Mouse (Mus musculus): Measurements from ENCODE around the gene Aagab. TPM values are rescaled to one million over a fixed set of nuclear protein-coding genes. Genes with fewer than 3 reads are reported as not detected.

Gene Aagab
- polyA plus RNA-seq, 1 experiment from 2014 or later: 50.4 TPM

- H3K36me3 ChIP-seq: peaks cover 61% of the 10 kb centered on the region
- peaks cover 21% of the 10 kb centered on the region for H3K4me1 ChIP-seq (replicated peaks)
- H3K27me3 ChIP-seq (ENCODE audit: insufficient read depth, poor library complexity, severe bottlenecking): no peaks in the 10 kb centered on the region
- WGBS: 57% methylated on average over 7 of the region's 7 CpGs
- no peak for DNase-seq (ENCODE audit: low spot score)
- H3K9me3 ChIP-seq: no peaks in the 10 kb centered on the region
- H3K27ac ChIP-seq: no peak overlapping the region
- no peak overlapping the region for H3K4me3 ChIP-seq
Observed at GRCm38 (mm10) chr9:63636113-63636512, 33.7 kb downstream of the Aagab start.

DNA sequence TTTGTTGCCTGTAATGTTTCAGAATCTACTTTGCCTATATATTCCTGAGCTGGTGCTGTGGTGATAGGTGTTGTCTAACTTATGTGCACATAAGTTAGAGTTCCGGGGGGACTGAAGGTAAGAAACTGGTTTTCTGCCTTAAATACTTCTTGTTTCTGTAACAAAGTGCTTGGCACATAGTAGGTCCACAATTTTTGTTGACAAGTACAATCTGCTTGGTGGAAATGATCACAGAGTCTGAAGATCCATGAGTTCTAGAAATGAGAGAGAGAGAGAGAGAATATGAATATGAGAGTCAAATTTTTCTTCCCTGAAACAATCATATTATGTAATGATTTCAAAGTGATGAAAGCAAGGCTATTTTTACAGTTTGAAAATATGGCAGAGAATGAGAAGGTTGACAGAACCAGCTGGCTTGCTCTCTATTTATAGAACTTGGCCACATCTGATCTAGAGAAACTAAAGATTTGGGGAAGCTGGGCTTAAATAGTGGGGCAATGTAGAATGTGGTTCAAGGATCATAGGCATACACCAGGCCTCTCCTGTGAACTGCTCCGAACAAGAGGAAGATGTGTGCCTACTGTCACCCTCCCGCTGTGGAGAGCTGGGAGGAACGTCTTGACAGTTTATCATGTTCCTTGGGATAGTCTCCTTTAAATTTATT is 39.7 kb downstream of the Aagab start:
- Histone ChIP-seq H3K36me3 (peaks cover 90% of the 10 kb centered on the region), H3K27ac (no peak overlapping the region), H3K4me1 (replicated peaks) (no peaks in the 10 kb centered on the region), H3K9me3 (no peaks in the 10 kb centered on the region), H3K27me3 (ENCODE audit: insufficient read depth, poor library complexity, severe bottlenecking) (no peaks in the 10 kb centered on the region), H3K4me3 (no peak overlapping the region)
- no peak for DNase-seq (ENCODE audit: low spot score)
- 93% methylated on average over 4 of the region's 4 CpGs for WGBS

DNA sequence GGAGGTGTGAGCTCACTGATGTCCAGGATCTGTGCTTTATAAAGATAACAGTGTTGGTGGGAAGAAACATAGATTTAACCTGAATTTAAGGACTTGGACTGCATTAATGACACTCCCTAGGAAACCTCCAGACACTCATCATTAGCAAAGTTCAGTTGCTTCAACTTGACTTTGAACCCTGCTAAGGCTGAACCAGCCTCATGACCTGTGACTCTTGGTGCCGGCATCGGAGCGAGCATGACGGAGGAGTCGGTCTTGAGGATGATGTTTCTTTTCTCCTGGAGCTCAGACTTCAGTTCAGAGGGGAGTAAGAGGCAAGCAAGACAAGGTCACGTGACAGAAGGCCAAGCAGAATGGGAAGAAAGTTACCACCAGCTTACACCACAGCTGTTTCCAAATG is 41.6 kb downstream of the Aagab start:
- Histone ChIP-seq H3K9me3 (no peaks in the 10 kb centered on the region), H3K4me3 (no peak overlapping the region), H3K4me1 (replicated peaks) (no peaks in the 10 kb centered on the region), H3K27ac (no peak overlapping the region), H3K27me3 (ENCODE audit: insufficient read depth, poor library complexity, severe bottlenecking) (no peaks in the 10 kb centered on the region), H3K36me3 (peaks cover 91% of the 10 kb centered on the region)
- 93% methylated on average over 6 of the region's 6 CpGs for WGBS
- no peak for DNase-seq (ENCODE audit: low spot score)

DNA sequence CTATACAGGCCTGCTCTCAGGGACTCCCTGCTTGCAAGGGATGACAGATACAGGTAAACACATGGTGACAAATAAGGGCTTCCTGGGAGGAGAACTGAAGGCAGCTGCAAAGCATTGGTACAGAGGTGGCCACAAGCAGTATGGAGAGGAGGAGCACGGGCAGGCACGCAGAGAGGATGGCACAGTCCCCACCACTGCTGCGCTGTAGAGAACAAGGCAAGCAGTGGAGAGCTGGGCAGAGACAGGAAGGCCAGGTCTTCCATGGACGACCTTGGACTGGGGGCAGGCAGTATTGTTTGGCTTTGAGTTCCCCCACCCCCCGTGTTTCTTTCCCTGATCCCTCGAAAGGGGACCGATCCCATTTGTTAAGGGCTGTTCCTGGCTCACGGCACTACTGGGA is 42.6 kb downstream of the Aagab start:
- Histone ChIP-seq H3K27ac (no peak overlapping the region), H3K9me3 (no peaks in the 10 kb centered on the region), H3K4me1 (replicated peaks) (no peaks in the 10 kb centered on the region), H3K27me3 (ENCODE audit: insufficient read depth, poor library complexity, severe bottlenecking) (no peaks in the 10 kb centered on the region), H3K36me3 (peaks cover 92% of the 10 kb centered on the region), H3K4me3 (no peak overlapping the region)
- no peak for DNase-seq (ENCODE audit: low spot score)
- WGBS: 86% methylated on average over 8 of the region's 8 CpGs

DNA sequence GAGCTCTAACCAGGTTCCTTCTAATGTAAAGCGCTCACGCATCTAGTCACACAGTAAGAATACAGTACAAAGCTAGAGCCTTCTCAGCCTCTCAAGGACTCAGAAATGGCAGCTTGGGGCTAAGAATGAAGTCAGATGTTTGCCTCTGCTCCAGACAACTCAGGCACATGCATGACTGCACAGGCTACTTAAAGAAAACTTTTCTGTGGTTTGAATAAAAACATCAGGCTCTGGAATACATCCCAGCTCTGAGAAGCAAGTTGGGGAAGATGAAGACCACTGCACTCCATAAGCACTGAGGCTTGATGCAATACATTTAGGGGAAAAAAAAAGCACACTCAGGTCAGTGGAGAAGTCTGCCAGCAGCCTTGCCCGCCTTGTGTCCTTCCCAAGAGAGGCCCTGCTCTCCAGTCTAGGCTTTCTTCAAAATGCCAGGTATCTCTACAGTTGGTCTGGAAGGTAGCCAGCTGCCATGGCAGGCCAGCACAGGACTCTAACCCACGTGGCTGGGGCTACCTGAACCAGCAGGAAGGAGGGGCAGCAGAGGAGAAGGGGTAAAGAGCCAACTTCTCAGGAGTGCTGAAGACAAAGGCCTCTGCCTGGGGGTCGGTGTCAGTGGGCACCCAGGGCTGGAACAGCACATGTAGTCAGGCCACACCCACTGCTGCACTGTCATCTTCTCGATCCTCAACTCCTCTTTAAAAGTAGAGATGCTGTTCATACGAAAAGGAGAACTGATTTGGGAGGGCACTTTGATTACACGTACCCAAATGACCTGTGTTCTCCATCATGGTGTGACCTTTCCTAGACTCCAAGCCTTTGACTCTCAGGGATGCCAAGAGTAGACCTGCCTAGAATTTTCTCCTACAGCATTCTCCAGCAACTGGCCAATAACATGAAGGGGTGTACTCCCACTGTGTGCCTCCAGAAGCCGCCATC is 45.4 kb downstream of the Aagab start:
- H3K4me3 ChIP-seq: no peak overlapping the region
- no peaks in the 10 kb centered on the region for H3K9me3 ChIP-seq
- H3K27me3 ChIP-seq (ENCODE audit: insufficient read depth, poor library complexity, severe bottlenecking): no peaks in the 10 kb centered on the region
- DNase-seq (ENCODE audit: low spot score): no peak
- H3K4me1 ChIP-seq (replicated peaks): peaks cover 2% of the 10 kb centered on the region; the same call in 1 of the 2 replicates
- 84% methylated on average over 9 of the region's 9 CpGs for WGBS
- H3K27ac ChIP-seq: no peak overlapping the region
- H3K36me3 ChIP-seq: peaks cover 98% of the 10 kb centered on the region

DNA sequence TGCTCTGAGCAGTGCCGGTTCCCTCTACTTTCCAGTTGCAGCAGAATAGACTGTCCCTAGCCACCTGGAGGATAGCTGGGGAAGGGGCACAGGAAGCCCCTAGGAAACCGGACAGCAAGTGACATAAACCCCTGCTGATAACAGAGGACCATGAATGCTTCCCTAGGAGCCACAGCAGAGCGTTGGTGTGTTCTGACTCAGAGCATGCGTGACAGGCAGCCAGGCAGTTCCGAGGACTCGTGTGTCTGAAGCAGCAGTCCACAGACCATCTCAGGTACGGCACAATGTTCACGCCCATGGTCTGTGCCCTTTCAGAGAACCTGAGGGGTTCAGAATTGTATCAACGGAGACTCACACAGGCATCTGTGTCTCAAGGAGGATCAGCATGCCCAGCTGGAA is 46.1 kb downstream of the Aagab start:
- Histone ChIP-seq H3K27me3 (ENCODE audit: insufficient read depth, poor library complexity, severe bottlenecking) (no peaks in the 10 kb centered on the region), H3K4me1 (replicated peaks) (peaks cover 9% of the 10 kb centered on the region), H3K36me3 (peaks cover 98% of the 10 kb centered on the region), H3K9me3 (no peaks in the 10 kb centered on the region), H3K27ac (no peak overlapping the region), H3K4me3 (no peak overlapping the region)
- 84% methylated on average over 9 of the region's 9 CpGs for WGBS
- DNase-seq (ENCODE audit: low spot score): no peak

DNA sequence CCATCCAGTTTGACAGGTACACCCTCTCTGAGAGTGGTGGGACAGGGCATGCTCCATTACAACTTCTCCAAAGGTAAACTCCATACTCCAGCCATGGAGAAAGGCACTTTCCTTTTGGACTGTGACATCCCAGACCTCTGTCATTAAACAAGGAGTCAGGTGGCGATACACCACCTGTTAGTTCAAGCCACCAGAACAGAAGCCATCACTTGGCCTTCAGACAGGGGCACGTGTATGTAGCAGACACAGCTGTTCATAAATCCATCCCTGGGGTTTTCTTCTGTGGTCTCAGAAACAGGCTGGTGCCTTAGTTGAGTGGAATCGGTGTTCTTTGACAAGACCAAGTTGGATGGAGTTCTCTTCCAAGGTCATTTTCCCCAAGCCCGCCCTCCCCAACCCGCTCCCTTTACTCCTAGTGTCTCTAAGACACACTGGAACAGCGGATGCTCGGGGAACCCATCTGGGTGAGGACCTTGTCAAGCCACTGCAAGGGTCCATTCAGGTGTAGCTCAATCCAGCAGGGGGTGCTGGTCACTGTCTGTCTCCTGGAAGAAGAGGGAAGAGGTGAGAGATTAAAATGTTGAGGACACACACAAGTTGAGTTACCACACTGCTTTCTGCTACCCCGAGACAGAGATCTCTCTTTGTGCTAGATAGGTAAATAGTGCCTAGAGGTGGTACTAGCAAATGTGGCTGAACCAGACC is 47.5 kb downstream of the Aagab start:
- H3K36me3 ChIP-seq: peaks cover 100% of the 10 kb centered on the region
- H3K4me1 ChIP-seq (replicated peaks): peaks cover 24% of the 10 kb centered on the region
- H3K4me3 ChIP-seq: no peak overlapping the region
- no peak overlapping the region for H3K27ac ChIP-seq
- DNase-seq (ENCODE audit: low spot score): no peak
- 87% methylated on average over 8 of the region's 8 CpGs for WGBS
- no peaks in the 10 kb centered on the region for H3K27me3 ChIP-seq (ENCODE audit: insufficient read depth, poor library complexity, severe bottlenecking)
- H3K9me3 ChIP-seq: no peaks in the 10 kb centered on the region

- WGBS: 95% methylated on average over 14 of the region's 14 CpGs
- no peak overlapping the region for H3K4me3 ChIP-seq
- peaks cover 100% of the 10 kb centered on the region for H3K36me3 ChIP-seq
- no peak overlapping the region for H3K27ac ChIP-seq
- no peak for DNase-seq (ENCODE audit: low spot score)
- peaks cover 31% of the 10 kb centered on the region for H3K4me1 ChIP-seq (replicated peaks)
- H3K27me3 ChIP-seq (ENCODE audit: insufficient read depth, poor library complexity, severe bottlenecking): no peaks in the 10 kb centered on the region
- no peaks in the 10 kb centered on the region for H3K9me3 ChIP-seq
Observed at GRCm38 (mm10) chr9:63650905-63651304, 48.4 kb downstream of the Aagab start.

GRCm38 (mm10) chr9:63651594-63651993 is 49.1 kb downstream of the Aagab start:
- Histone ChIP-seq H3K27me3 (ENCODE audit: insufficient read depth, poor library complexity, severe bottlenecking) (no peaks in the 10 kb centered on the region), H3K36me3 (peaks cover 96% of the 10 kb centered on the region), H3K4me1 (replicated peaks) (peaks cover 35% of the 10 kb centered on the region), H3K9me3 (no peaks in the 10 kb centered on the region), H3K4me3 (no peak overlapping the region), H3K27ac (no peak overlapping the region)
- WGBS: 89% methylated on average over 11 of the region's 11 CpGs
- no peak for DNase-seq (ENCODE audit: low spot score)

DNA sequence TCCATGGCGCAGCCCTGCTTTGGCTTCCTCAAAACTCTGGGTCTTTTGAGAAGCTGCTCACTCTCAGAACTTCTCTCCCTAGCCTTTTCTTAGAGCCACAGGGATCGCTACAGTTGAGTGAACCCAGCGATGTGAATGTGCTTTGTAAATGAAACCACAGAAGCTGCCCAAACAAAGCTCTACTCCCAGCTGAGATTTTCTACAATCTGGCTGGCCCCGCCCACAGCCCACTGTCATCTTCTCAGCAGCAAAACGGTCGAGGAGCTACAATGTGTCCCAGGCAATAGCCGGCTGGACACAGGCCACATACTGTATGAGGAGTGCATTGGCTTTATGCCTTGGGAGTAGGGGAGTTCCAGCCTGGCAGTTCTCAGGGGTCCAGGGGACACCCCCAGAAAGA is 51.2 kb downstream of the Aagab start:
- peaks cover 35% of the 10 kb centered on the region for H3K4me1 ChIP-seq (replicated peaks)
- WGBS: 23% methylated on average over 7 of the region's 7 CpGs
- no peaks in the 10 kb centered on the region for H3K27me3 ChIP-seq (ENCODE audit: insufficient read depth, poor library complexity, severe bottlenecking)
- H3K9me3 ChIP-seq: no peaks in the 10 kb centered on the region
- peak overlapping the region; percentile 75 for H3K27ac ChIP-seq
- no peak overlapping the region for H3K4me3 ChIP-seq
- peak; percentile 49 for DNase-seq (ENCODE audit: low spot score)
- H3K36me3 ChIP-seq: peaks cover 88% of the 10 kb centered on the region

- Histone ChIP-seq H3K9me3 (no peaks in the 10 kb centered on the region), H3K27ac (0 out of 2 replicates have a peak overlapping the region, but pooled peaks have one; percentile 17), H3K4me1 (replicated peaks) (peaks cover 35% of the 10 kb centered on the region), H3K27me3 (ENCODE audit: insufficient read depth, poor library complexity, severe bottlenecking) (no peaks in the 10 kb centered on the region), H3K4me3 (no peak overlapping the region), H3K36me3 (peaks cover 88% of the 10 kb centered on the region)
- WGBS: 90% methylated on average over 8 of the region's 8 CpGs
- DNase-seq (ENCODE audit: low spot score): no peak
Observed at GRCm38 (mm10) chr9:63654575-63654974, 52.1 kb downstream of the Aagab start.

GRCm38 (mm10) chr9:63655092-63655491 is 52.6 kb downstream of the Aagab start:
- Histone ChIP-seq H3K9me3 (no peaks in the 10 kb centered on the region), H3K4me3 (no peak overlapping the region), H3K36me3 (peaks cover 88% of the 10 kb centered on the region), H3K4me1 (replicated peaks) (peaks cover 35% of the 10 kb centered on the region), H3K27me3 (ENCODE audit: insufficient read depth, poor library complexity, severe bottlenecking) (no peaks in the 10 kb centered on the region), H3K27ac (0 out of 2 replicates have a peak overlapping the region, but pooled peaks have one; percentile 17)
- 79% methylated on average over 1 of the region's 1 CpGs for WGBS
- DNase-seq (ENCODE audit: low spot score): no peak
